Mouse (Mus musculus): ENCODE data around the gene Olfr1338.
A peak's percentile ranks its signal among the peaks of the same experiment; 100 is the strongest.
"Not testable (repeated sequence)": the region's sequence is repeated elsewhere in the genome, so short reads cannot be mapped to it uniquely, and the experiment has no call there.

The Olfr1338 gene

GRCm38 (mm10) chr4:118758637-118759036, at the start of gene Olfr1338:
Gene Olfr1338, minus strand, starts transcription at chr4:118758737.
- DNase-seq, result no peak

GRCm38 (mm10) chr4:118792796-118793195, 34.3 kb upstream of the Olfr1338 start:
- not testable (repeated sequence) for DNase-seq

GRCm38 (mm10) chr4:118782486-118782885, 23.9 kb upstream of the Olfr1338 start, which contains the start of gene Olfr1337:
Gene Olfr1337, minus strand, starts transcription at chr4:118782586.
- DNase-seq, result no peak

- DNase-seq, result no peak
Observed at GRCm38 (mm10) chr4:118741881-118742280, 16.7 kb downstream of the Olfr1338 start.

GRCm38 (mm10) chr4:118740988-118741698, 17.4 kb downstream of the Olfr1338 start:
- DNase-seq, result no peak

- DNase-seq, result no peak
Observed at GRCm38 (mm10) chr4:118739574-118739973, 19.0 kb downstream of the Olfr1338 start.

GRCm38 (mm10) chr4:118731875-118732274, 26.7 kb downstream of the Olfr1338 start, which contains the start of gene Olfr1339:
Gene Olfr1339, plus strand, starts transcription at chr4:118732175.
- DNase-seq, result no peak

GRCm38 (mm10) chr4:118721742-118722483, 36.6 kb downstream of the Olfr1338 start:
- peak; percentile 10 for DNase-seq

GRCm38 (mm10) chr4:118719838-118720237, 38.7 kb downstream of the Olfr1338 start, which contains the start of gene Olfr1340:
Gene Olfr1340, plus strand, starts transcription at chr4:118720138.
- no peak for DNase-seq

GRCm38 (mm10) chr4:118711656-118712055, 46.9 kb downstream of the Olfr1338 start:
- no peak for DNase-seq

GRCm38 (mm10) chr4:118708086-118708485, 50.5 kb downstream of the Olfr1338 start:
- no peak for DNase-seq

GRCm38 (mm10) chr4:118703223-118703622, 55.3 kb downstream of the Olfr1338 start, which contains the start of gene Olfr1341:
Gene Olfr1341, plus strand, starts transcription at chr4:118703523.
- DNase-seq, result no peak
